Mouse (Mus musculus): ENCODE results near the gene Uba2.
A peak's percentile ranks its signal among the peaks of the same experiment; 100 is the strongest.

The Uba2 gene

GRCm38 (mm10) chr7:34167766-34168469, 1.5 kb downstream of the Uba2 start:
- peak; percentile 23 for DNase-seq (ENCODE audit: low read depth, low spot score)

- peak; percentile 26 for DNase-seq (ENCODE audit: low read depth, low spot score)
These were observed 2.5 kb downstream of the Uba2 start for GRCm38 (mm10) chr7:34166850-34167249.

GRCm38 (mm10) chr7:34165999-34166398, 3.4 kb downstream of the Uba2 start:
- DNase-seq (ENCODE audit: low read depth, low spot score) = no peak

GRCm38 (mm10) chr7:34164671-34165070, 4.7 kb downstream of the Uba2 start:
- no peak for DNase-seq (ENCODE audit: low read depth, low spot score)

GRCm38 (mm10) chr7:34159167-34159566, 10.2 kb downstream of the Uba2 start:
- no peak for DNase-seq (ENCODE audit: low read depth, low spot score)

- DNase-seq (ENCODE audit: low read depth, low spot score) = no peak
These were observed 11.4 kb downstream of the Uba2 start for GRCm38 (mm10) chr7:34157994-34158393.

GRCm38 (mm10) chr7:34147193-34147592, 22.2 kb downstream of the Uba2 start:
- DNase-seq (ENCODE audit: low read depth, low spot score) = no peak

- no peak for DNase-seq (ENCODE audit: low read depth, low spot score)
These were observed 28.3 kb downstream of the Uba2 start for GRCm38 (mm10) chr7:34141123-34141522.

- no peak for DNase-seq (ENCODE audit: low read depth, low spot score)
These were observed 29.9 kb downstream of the Uba2 start for GRCm38 (mm10) chr7:34139493-34139892.

GRCm38 (mm10) chr7:34134336-34134735, 35.1 kb downstream of the Uba2 start:
- DNase-seq (ENCODE audit: low read depth, low spot score) = peak; percentile 59

- DNase-seq (ENCODE audit: low read depth, low spot score) = peak; percentile 93
These were observed 36.2 kb downstream of the Uba2 start, which contains the start of gene Wtip for GRCm38 (mm10) chr7:34133117-34133762. Gene Wtip, minus strand, starts transcription at chr7:34133268.

GRCm38 (mm10) chr7:34132355-34133079, 36.9 kb downstream of the Uba2 start:
- DNase-seq (ENCODE audit: low read depth, low spot score) = peak; percentile 77

GRCm38 (mm10) chr7:34131959-34132354, 37.4 kb downstream of the Uba2 start:
- peak; percentile 19 for DNase-seq (ENCODE audit: low read depth, low spot score)

GRCm38 (mm10) chr7:34131118-34131517, 38.3 kb downstream of the Uba2 start:
- no peak for DNase-seq (ENCODE audit: low read depth, low spot score)

GRCm38 (mm10) chr7:34126291-34126690, 43.1 kb downstream of the Uba2 start:
- no peak for DNase-seq (ENCODE audit: low read depth, low spot score)

GRCm38 (mm10) chr7:34125346-34125745, 44.1 kb downstream of the Uba2 start:
- no peak for DNase-seq (ENCODE audit: low read depth, low spot score)

- DNase-seq (ENCODE audit: low read depth, low spot score) = no peak
These were observed 46.2 kb downstream of the Uba2 start for GRCm38 (mm10) chr7:34122987-34123720.

GRCm38 (mm10) chr7:34120636-34121035, 48.8 kb downstream of the Uba2 start:
- peak; percentile 23 for DNase-seq (ENCODE audit: low read depth, low spot score)

- DNase-seq (ENCODE audit: low read depth, low spot score) = no peak
These were observed 52.8 kb downstream of the Uba2 start for GRCm38 (mm10) chr7:34116601-34117000.

- no peak for DNase-seq (ENCODE audit: low read depth, low spot score)
These were observed 60.2 kb downstream of the Uba2 start for GRCm38 (mm10) chr7:34109190-34109589.

GRCm38 (mm10) chr7:34101276-34101675, 68.1 kb downstream of the Uba2 start:
- no peak for DNase-seq (ENCODE audit: low read depth, low spot score)

- no peak for DNase-seq (ENCODE audit: low read depth, low spot score)
These were observed 69.4 kb downstream of the Uba2 start for GRCm38 (mm10) chr7:34100002-34100401.
